Mouse (Mus musculus): Measurements from ENCODE around the gene H2-Q7. TPM values are rescaled to one million over a fixed set of nuclear protein-coding genes. Genes with fewer than 3 reads are reported as not detected.
"Not testable (repeated sequence)": the region's sequence is repeated elsewhere in the genome, so short reads cannot be mapped to it uniquely, and the experiment has no call there.

The H2-Q7 gene
- 9.4 TPM in 2 replicates for polyA plus RNA-seq (2015; fragmentation: Nextera tagmentation; extraction: Ambion mirVana)

GRCm38 (mm10) chr17:35438885-35439284 lies at the start of gene H2-Q7:
H2-Q7 (plus strand) TSS chr17:35439155.
- H3K4me1 ChIP-seq, H3K9me3 ChIP-seq, H3K36me3 ChIP-seq, H3K27ac ChIP-seq: not testable (repeated sequence)
- H3K4me3 ChIP-seq: peak within 1 kb of the TSS; percentile 51
- 3% methylated on average over 18 of the region's 18 CpGs for WGBS
- peak within 1 kb of the TSS; percentile 91 for H3K4me2 ChIP-seq (replicated peaks)
- ATAC-seq (ENCODE audit: low FRiP score, low read depth): peak; percentile 91
- peak within 1 kb of the TSS; percentile 66 for H3K9ac ChIP-seq
- H3K27me3 ChIP-seq: peaks cover 15% of the 10 kb centered on the region

DNA sequence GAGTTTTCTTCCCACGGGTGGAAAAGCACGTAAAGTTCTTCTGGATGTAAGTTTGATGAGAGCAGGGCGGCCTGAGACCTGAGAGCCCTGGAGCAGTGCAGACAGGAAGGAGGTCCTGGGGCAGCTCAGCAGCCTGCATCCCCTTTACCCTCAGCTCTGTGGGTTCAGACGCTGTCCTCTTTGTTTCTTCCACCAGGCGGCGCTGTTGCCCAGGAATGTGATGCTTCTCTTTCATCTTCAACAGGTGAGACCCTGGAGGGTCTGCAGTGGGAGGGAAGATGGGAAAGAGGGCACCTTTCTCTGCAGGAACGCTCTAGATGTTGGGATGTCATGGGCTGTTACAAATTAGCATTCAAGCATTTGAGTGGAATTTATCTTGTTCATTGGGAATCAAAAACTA lies 49.2 kb upstream of the H2-Q7 start:
- not testable (repeated sequence) for H3K9ac ChIP-seq; H3K9me3 ChIP-seq; H3K27ac ChIP-seq; H3K4me2 ChIP-seq (replicated peaks); H3K4me3 ChIP-seq; ATAC-seq (ENCODE audit: low FRiP score, low read depth); H3K36me3 ChIP-seq; H3K4me1 ChIP-seq
- WGBS: 4% methylated on average over 7 of the region's 7 CpGs
- H3K27me3 ChIP-seq: peaks cover 11% of the 10 kb centered on the region

GRCm38 (mm10) chr17:35392671-35393070 lies 46.3 kb upstream of the H2-Q7 start:
- not testable (repeated sequence) for H3K4me3 ChIP-seq; H3K4me1 ChIP-seq; H3K4me2 ChIP-seq (replicated peaks); H3K36me3 ChIP-seq; H3K9ac ChIP-seq; H3K27ac ChIP-seq; ATAC-seq (ENCODE audit: low FRiP score, low read depth); H3K9me3 ChIP-seq
- WGBS: 65% methylated on average over 2 of the region's 2 CpGs
- peaks cover 17% of the 10 kb centered on the region for H3K27me3 ChIP-seq

GRCm38 (mm10) chr17:35393864-35394800 lies 44.8 kb upstream of the H2-Q7 start:
- peaks cover 17% of the 10 kb centered on the region for H3K27me3 ChIP-seq
- H3K4me1 ChIP-seq, H3K36me3 ChIP-seq, H3K27ac ChIP-seq, H3K9me3 ChIP-seq: not testable (repeated sequence)
- H3K4me2 ChIP-seq (replicated peaks): peak overlapping the region; percentile 58
- ATAC-seq (ENCODE audit: low FRiP score, low read depth): peak; percentile 77
- H3K9ac ChIP-seq: peak overlapping the region; percentile 39; the same call in 1 of the 2 replicates
- WGBS: 2% methylated on average over 55 of the region's 75 CpGs
- H3K4me3 ChIP-seq: peak overlapping the region; percentile 36

DNA sequence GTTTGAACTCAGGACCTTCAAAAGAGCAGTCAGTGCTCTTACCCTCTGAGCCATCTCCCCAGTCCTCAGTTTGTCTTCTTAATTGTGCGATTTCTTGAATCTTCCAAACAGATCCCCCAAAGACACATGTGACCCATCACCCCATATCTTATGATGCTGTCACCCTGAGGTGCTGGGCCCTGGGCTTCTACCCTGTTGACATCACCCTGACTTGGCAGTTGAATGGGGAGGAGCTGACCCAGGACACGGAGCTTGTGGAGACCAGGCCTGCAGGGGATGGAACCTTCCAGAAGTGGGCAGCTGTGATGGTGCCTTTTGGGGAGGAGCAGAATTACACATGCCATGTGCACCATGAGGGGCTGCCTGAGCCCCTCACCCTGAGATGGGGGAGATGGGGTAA lies 42.0 kb upstream of the H2-Q7 start:
- not testable (repeated sequence) for H3K4me1 ChIP-seq; H3K4me3 ChIP-seq; H3K36me3 ChIP-seq; ATAC-seq (ENCODE audit: low FRiP score, low read depth); H3K9ac ChIP-seq; H3K4me2 ChIP-seq (replicated peaks); H3K9me3 ChIP-seq; H3K27ac ChIP-seq
- peaks cover 17% of the 10 kb centered on the region for H3K27me3 ChIP-seq
- 93% methylated on average over 2 of the region's 2 CpGs for WGBS

GRCm38 (mm10) chr17:35413057-35413456 lies 25.9 kb upstream of the H2-Q7 start:
- not testable (repeated sequence) for H3K9ac ChIP-seq; H3K36me3 ChIP-seq; H3K4me3 ChIP-seq; H3K27me3 ChIP-seq; H3K9me3 ChIP-seq; H3K4me1 ChIP-seq; H3K27ac ChIP-seq; H3K4me2 ChIP-seq (replicated peaks); ATAC-seq (ENCODE audit: low FRiP score, low read depth)
- no CpG with 5 or more reads among the region's 1 CpGs for WGBS

DNA sequence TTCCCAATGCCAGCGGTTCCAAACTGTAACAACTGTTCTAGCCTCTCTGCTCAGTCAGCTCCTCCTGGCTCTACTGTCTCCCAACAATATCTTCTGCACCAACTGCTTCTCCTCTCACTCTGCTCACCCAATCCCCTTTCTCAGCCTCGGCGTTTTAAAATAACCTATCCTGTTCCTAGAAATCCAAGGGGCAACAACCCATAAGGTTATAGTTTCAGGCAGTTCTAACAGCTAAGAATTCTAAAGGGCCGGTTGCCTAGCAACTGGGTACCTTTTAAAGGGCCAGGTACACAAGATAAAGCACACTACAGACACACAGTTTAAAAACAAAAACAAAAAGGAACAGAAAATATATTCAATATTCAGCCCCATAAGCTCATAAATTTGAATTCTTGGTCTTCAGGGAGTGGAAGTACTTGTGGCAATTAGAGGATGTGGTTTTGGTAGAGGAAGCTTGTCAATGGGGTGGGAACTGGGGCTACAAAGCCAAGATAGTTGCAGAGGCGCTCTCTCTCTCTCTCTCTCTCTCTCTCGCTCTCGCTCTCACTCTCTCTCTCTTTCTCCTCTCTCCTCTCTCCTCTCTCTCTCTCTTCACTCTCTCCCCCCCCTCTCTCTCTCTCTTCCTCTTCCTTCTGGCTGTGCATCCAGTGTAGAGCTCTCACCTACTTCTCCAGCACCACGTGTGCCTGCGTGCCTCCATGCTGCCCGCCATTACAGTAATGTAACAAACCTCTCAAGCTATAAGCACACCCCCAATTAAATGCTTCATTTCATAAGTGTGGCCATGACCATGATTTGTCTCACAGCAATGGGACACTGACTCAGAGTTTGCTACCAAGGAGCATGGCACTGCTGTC lies 23.5 kb upstream of the H2-Q7 start:
- not testable (repeated sequence) for H3K4me3 ChIP-seq; H3K36me3 ChIP-seq; ATAC-seq (ENCODE audit: low FRiP score, low read depth); H3K4me1 ChIP-seq; H3K4me2 ChIP-seq (replicated peaks); H3K9me3 ChIP-seq; H3K27ac ChIP-seq; H3K9ac ChIP-seq; H3K27me3 ChIP-seq
- 65% methylated on average over 3 of the region's 10 CpGs for WGBS

DNA sequence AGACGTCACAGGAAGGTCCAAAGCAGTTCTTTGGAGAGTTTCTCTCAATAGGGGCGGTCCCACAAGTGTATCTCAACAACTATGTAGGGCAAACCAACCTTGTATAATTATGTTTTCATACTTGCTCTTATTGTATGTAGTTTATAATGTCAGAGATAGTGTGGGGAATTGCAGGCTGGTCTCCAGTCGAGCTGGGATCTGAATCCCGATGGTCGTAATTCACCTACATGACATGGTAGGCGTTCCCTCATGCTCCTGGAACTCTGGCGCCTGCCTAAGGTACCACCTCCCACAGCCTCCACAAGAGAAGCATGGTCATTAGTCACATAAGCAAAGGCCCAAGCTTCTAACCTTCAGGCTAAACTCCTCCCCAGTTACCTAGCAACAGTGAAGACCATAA lies 20.2 kb upstream of the H2-Q7 start:
- Histone ChIP-seq H3K27ac (no peak overlapping the region), H3K9ac (no peak overlapping the region), H3K36me3 (no peaks in the 10 kb centered on the region), H3K27me3 (peaks cover 11% of the 10 kb centered on the region), H3K4me1 (no peaks in the 10 kb centered on the region), H3K4me3 (no peak overlapping the region), H3K4me2 (replicated peaks) (no peak overlapping the region), H3K9me3 (peaks cover 4% of the 10 kb centered on the region)
- 68% methylated on average over 7 of the region's 7 CpGs for WGBS
- ATAC-seq (ENCODE audit: low FRiP score, low read depth): no peak

GRCm38 (mm10) chr17:35419564-35419963 lies 19.4 kb upstream of the H2-Q7 start:
- not testable (repeated sequence) for H3K4me3 ChIP-seq; H3K27ac ChIP-seq; H3K4me1 ChIP-seq; H3K9me3 ChIP-seq; ATAC-seq (ENCODE audit: low FRiP score, low read depth); H3K4me2 ChIP-seq (replicated peaks); H3K9ac ChIP-seq; H3K36me3 ChIP-seq
- 69% methylated on average over 4 of the region's 4 CpGs for WGBS
- H3K27me3 ChIP-seq: peaks cover 15% of the 10 kb centered on the region

DNA sequence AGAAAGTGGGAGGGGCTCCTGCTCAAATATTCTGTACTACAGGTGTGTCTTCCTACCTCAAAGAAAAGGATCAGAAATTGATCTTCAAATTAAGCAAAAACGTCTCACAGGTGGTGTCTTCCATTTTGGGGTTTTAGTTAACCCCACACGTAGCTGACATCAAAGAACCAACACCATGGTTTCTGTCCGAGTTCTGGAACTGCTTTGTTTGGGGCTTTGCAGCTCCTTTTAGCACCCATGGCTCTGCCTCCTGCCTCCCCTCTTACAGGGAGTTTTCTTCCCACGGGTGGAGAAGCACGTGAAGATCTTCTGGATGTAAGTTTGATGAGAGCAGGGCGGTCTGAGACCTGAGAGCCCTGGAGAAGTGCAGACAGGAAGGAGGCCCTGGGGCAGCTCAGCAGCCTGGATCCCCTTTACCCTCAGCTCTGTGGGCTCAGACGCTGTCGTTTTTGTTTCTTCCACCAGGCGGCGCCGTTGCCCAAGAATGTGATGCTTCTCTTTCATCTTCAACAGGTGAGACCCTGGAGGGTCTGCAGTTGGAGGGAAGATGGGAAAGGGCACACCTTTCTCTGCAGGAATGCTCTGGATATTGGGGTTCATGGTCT lies 18.6 kb upstream of the H2-Q7 start:
- not testable (repeated sequence) for H3K4me2 ChIP-seq (replicated peaks); H3K36me3 ChIP-seq; ATAC-seq (ENCODE audit: low FRiP score, low read depth); H3K9me3 ChIP-seq; H3K4me1 ChIP-seq; H3K4me3 ChIP-seq; H3K27ac ChIP-seq; H3K9ac ChIP-seq
- 15% methylated on average over 11 of the region's 11 CpGs for WGBS
- peaks cover 22% of the 10 kb centered on the region for H3K27me3 ChIP-seq

GRCm38 (mm10) chr17:35421331-35421730 lies 17.6 kb upstream of the H2-Q7 start:
- H3K9ac ChIP-seq; H3K4me3 ChIP-seq; H3K4me2 ChIP-seq (replicated peaks); H3K27ac ChIP-seq; H3K4me1 ChIP-seq; H3K9me3 ChIP-seq; ATAC-seq (ENCODE audit: low FRiP score, low read depth); H3K36me3 ChIP-seq: not testable (repeated sequence)
- peaks cover 32% of the 10 kb centered on the region for H3K27me3 ChIP-seq
- WGBS: 84% methylated on average over 4 of the region's 4 CpGs

DNA sequence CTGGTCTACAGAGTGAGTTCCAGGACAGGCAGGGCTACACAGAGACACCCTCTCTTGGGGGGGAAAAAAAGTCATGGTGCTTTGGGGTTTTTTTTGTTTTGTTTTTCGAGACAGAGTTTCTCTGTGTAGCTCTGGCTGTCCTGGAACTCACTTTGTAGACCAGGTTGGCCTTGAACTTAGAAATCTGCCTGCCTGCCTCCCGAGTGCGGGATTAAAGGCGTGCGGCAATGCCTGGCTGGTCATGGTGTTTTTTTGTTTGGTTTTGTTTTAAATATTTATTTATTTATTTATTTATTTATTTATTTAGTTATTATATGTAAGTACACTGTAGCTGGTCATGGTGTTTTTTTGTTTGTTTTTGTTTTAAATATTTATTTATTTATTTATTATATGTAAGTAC lies 16.6 kb upstream of the H2-Q7 start:
- H3K4me1 ChIP-seq; H3K27ac ChIP-seq; H3K9me3 ChIP-seq; H3K4me2 ChIP-seq (replicated peaks); H3K9ac ChIP-seq; H3K4me3 ChIP-seq; ATAC-seq (ENCODE audit: low FRiP score, low read depth); H3K36me3 ChIP-seq: not testable (repeated sequence)
- WGBS: 90% methylated on average over 5 of the region's 5 CpGs
- H3K27me3 ChIP-seq: peaks cover 34% of the 10 kb centered on the region

Data from limb, embryonic 13.5 days (tissue).